Mouse (Mus musculus): ENCODE measurements around the gene Ushbp1. TPM values are rescaled to one million over a fixed set of nuclear protein-coding genes. Genes with fewer than 3 reads are reported as not detected.
"Not testable (repeated sequence)": the region's sequence is repeated elsewhere in the genome, so short reads cannot be mapped to it uniquely, and the experiment has no call there.

The Ushbp1 gene
- total RNA-seq (2021), result 1 to 10 TPM; 3.6 to 4.4 TPM

GRCm38 (mm10) chr8:71395629-71396028, at the start of gene Ushbp1:
Gene Ushbp1 (minus strand): TSS chr8:71395802.
- DNase-seq (ENCODE audit: extremely low spot score in 1 of 2, low spot score in 1 of 2), result peak in 1 of 2 experiments; percentile 5

GRCm38 (mm10) chr8:71445096-71445495, 49.5 kb upstream of the Ushbp1 start:
- DNase-seq (ENCODE audit: extremely low spot score in 1 of 2, low spot score in 1 of 2), result no peak

- DNase-seq (ENCODE audit: extremely low spot score in 1 of 2, low spot score in 1 of 2), result peak in 1 of 2 experiments; percentile 57
Observed at GRCm38 (mm10) chr8:71441404-71441803, 45.8 kb upstream of the Ushbp1 start.

- DNase-seq (ENCODE audit: extremely low spot score in 1 of 2, low spot score in 1 of 2), result no peak
Observed at GRCm38 (mm10) chr8:71437041-71437440, 41.4 kb upstream of the Ushbp1 start.

GRCm38 (mm10) chr8:71432935-71433334, 37.3 kb upstream of the Ushbp1 start:
- not testable (repeated sequence) for DNase-seq (ENCODE audit: extremely low spot score in 1 of 2, low spot score in 1 of 2)

GRCm38 (mm10) chr8:71422121-71422520, 26.5 kb upstream of the Ushbp1 start:
- no peak for DNase-seq (ENCODE audit: extremely low spot score in 1 of 2, low spot score in 1 of 2)

GRCm38 (mm10) chr8:71411535-71412273, 16.1 kb upstream of the Ushbp1 start:
- DNase-seq (ENCODE audit: extremely low spot score in 1 of 2, low spot score in 1 of 2), result no peak

- DNase-seq (ENCODE audit: extremely low spot score in 1 of 2, low spot score in 1 of 2), result no peak
Observed at GRCm38 (mm10) chr8:71408231-71408630, 12.6 kb upstream of the Ushbp1 start.

GRCm38 (mm10) chr8:71407441-71407840, 11.8 kb upstream of the Ushbp1 start:
- DNase-seq (ENCODE audit: extremely low spot score in 1 of 2, low spot score in 1 of 2), result no peak

GRCm38 (mm10) chr8:71406099-71407015, 10.8 kb upstream of the Ushbp1 start:
- DNase-seq (ENCODE audit: extremely low spot score in 1 of 2, low spot score in 1 of 2), result peak in 1 of 2 experiments; percentile 45

GRCm38 (mm10) chr8:71405401-71406098, 9.9 kb upstream of the Ushbp1 start, which contains the start of gene Ankle1:
Gene Ankle1 (plus strand): TSS chr8:71406010.
- DNase-seq (ENCODE audit: extremely low spot score in 1 of 2, low spot score in 1 of 2), result peak; percentile 88 to 93

GRCm38 (mm10) chr8:71404951-71405351, 9.3 kb upstream of the Ushbp1 start:
- DNase-seq (ENCODE audit: extremely low spot score in 1 of 2, low spot score in 1 of 2), result no peak

- DNase-seq (ENCODE audit: extremely low spot score in 1 of 2, low spot score in 1 of 2), result no peak
Observed at GRCm38 (mm10) chr8:71404011-71404410, 8.4 kb upstream of the Ushbp1 start.

- no peak for DNase-seq (ENCODE audit: extremely low spot score in 1 of 2, low spot score in 1 of 2)
Observed at GRCm38 (mm10) chr8:71403107-71403885, 7.7 kb upstream of the Ushbp1 start.

- no peak for DNase-seq (ENCODE audit: extremely low spot score in 1 of 2, low spot score in 1 of 2)
Observed at GRCm38 (mm10) chr8:71402446-71402964, 6.9 kb upstream of the Ushbp1 start.

GRCm38 (mm10) chr8:71401454-71401853, 5.9 kb upstream of the Ushbp1 start:
- peak in 1 of 2 experiments; percentile 6 for DNase-seq (ENCODE audit: extremely low spot score in 1 of 2, low spot score in 1 of 2)

GRCm38 (mm10) chr8:71400826-71401225, 5.2 kb upstream of the Ushbp1 start:
- peak in 1 of 2 experiments; percentile 5 for DNase-seq (ENCODE audit: extremely low spot score in 1 of 2, low spot score in 1 of 2)

GRCm38 (mm10) chr8:71397701-71398100, 2.1 kb upstream of the Ushbp1 start:
- no peak for DNase-seq (ENCODE audit: extremely low spot score in 1 of 2, low spot score in 1 of 2)

GRCm38 (mm10) chr8:71396639-71397305, 1.2 kb upstream of the Ushbp1 start, which contains the start of gene Babam1:
Gene Babam1 (plus strand): TSS chr8:71396861.
- DNase-seq (ENCODE audit: extremely low spot score in 1 of 2, low spot score in 1 of 2), result peak; percentile 67 to 75
